Mouse (Mus musculus) embryonic facial prominence, embryonic 12.5 days (tissue): ENCODE measurements at regions not wholly inside any gene's neighbourhood (a gene's known extent, or its start where the extent isn't known, plus 50 kb on each side); places are given as distances from the start of the nearest gene placed in this dataset.

Experiments
- ATAC-seq: fragments of 200-750 bp; cut with Nextera tagmentation; 2 replicates; pipeline ENCODE4 v1.8.0; 2017; ENCODE audit not compliant: insufficient number of reproducible peaks, insufficient read depth, low FRiP score, low TSS enrichment
- H3K27ac ChIP-seq: fragments of 300-500 bp; sonication (generic); 2 replicates; pipeline ENCODE4 v1.5.1; 2016; ENCODE audit warnings: mild to moderate bottlenecking
- H3K27me3 ChIP-seq: fragments of 300-500 bp; sonication (generic); 2 replicates; pipeline ENCODE4 v1.6.1; 2016; ENCODE audit warnings: mild to moderate bottlenecking, moderate library complexity
- H3K36me3 ChIP-seq: fragments of 300-500 bp; sonication (generic); 2 replicates; pipeline ENCODE4 v1.6.1; 2016; ENCODE audit warnings: mild to moderate bottlenecking
- H3K4me1 ChIP-seq: fragments of 300-500 bp; sonication (generic); 2 replicates; pipeline ENCODE4 v1.6.1; 2016
- H3K4me2 ChIP-seq: fragments of 300-500 bp; sonication (generic); replicated peaks from 2 replicates; pipeline ENCODE4 v1.6.1; 2016; ENCODE audit warnings: mild to moderate bottlenecking, moderate library complexity
- H3K4me3 ChIP-seq: fragments of 300-500 bp; sonication (generic); 2 replicates; pipeline ENCODE4 v1.5.1; 2016; ENCODE audit warnings: mild to moderate bottlenecking
- H3K9ac ChIP-seq: fragments of 300-500 bp; sonication (generic); 2 replicates; pipeline ENCODE4 v1.6.1; 2016; ENCODE audit warnings: mild to moderate bottlenecking, moderate library complexity
- H3K9me3 ChIP-seq: fragments of 300-500 bp; sonication (generic); 2 replicates; pipeline ENCODE4 v1.6.1; 2016; ENCODE audit warnings: mild to moderate bottlenecking, moderate library complexity
- WGBS: fragments of 180-500 bp; shearing (Covaris S2); methylation state at CpG from one replicate; pipeline ENCODE4 v1.1.7; 2016; 5-methylcytosine and 5-hydroxymethylcytosine counted together

DNA sequence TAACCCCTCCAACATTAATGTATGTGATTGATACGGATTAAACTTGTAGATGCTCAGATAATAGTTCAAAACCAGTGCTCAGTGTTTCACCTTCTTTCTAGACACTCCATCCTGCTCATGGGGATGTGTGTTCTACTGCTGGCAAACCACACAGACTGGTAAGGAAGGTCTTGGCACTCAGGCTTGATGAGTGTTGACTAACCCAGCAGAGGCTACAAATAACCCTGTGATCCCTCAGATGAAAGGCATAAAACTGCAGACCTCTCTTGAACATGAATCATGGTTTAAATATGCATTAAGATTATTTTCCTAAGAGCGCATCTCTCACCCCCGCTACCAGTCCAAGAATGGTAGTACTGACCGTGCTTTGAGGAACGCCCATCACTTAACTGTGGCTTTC, 83.9 kb upstream of the Cnksr3 start:
- H3K9me3 ChIP-seq: no peaks in the 10 kb centered on the region
- H3K9ac ChIP-seq: no peak overlapping the region
- H3K4me3 ChIP-seq: no peak overlapping the region
- no peak overlapping the region for H3K4me2 ChIP-seq
- no peak for ATAC-seq
- 94% methylated on average over 5 of the region's 5 CpGs for WGBS
- H3K27me3 ChIP-seq: no peaks in the 10 kb centered on the region
- H3K27ac ChIP-seq: no peak overlapping the region
- H3K36me3 ChIP-seq: no peaks in the 10 kb centered on the region
- no peaks in the 10 kb centered on the region for H3K4me1 ChIP-seq

DNA sequence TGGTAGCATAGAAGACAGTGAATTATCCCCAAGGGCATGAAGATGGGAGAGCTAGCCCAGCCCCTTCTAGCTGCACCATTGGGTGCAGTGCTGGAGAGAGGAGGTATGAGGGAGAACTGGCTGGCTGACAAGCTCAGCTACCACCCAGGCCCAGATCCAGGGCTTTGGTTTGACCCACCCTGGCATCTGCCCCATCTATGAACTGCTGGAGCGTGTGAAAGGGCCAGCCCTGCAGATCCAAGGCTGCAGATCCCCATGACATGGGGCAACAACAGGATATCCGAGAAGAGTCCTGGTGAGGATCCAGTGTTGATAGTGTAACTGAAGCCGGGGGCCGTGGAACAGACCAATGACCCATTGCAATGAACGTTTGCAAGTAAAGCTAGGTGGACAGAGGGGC, 81.2 kb upstream of the Cnksr3 start:
- Histone ChIP-seq H3K4me3 (no peak overlapping the region), H3K4me1 (no peaks in the 10 kb centered on the region), H3K27ac (no peak overlapping the region), H3K36me3 (no peaks in the 10 kb centered on the region), H3K4me2 (no peak overlapping the region), H3K9me3 (no peaks in the 10 kb centered on the region), H3K9ac (no peak overlapping the region), H3K27me3 (no peaks in the 10 kb centered on the region)
- ATAC-seq: no peak
- 69% methylated on average over 5 of the region's 5 CpGs for WGBS

- no peaks in the 10 kb centered on the region for H3K36me3 ChIP-seq
- no peaks in the 10 kb centered on the region for H3K27me3 ChIP-seq
- H3K27ac ChIP-seq: no peak overlapping the region
- H3K9me3 ChIP-seq: no peaks in the 10 kb centered on the region
- no peak overlapping the region for H3K4me2 ChIP-seq
- 69% methylated on average over 10 of the region's 10 CpGs for WGBS
- no peak overlapping the region for H3K9ac ChIP-seq
- no peaks in the 10 kb centered on the region for H3K4me1 ChIP-seq
- ATAC-seq: no peak
- H3K4me3 ChIP-seq: no peak overlapping the region
Observed at GRCm38 (mm10) chr10:7289773-7290411, 77.9 kb upstream of the Cnksr3 start.

DNA sequence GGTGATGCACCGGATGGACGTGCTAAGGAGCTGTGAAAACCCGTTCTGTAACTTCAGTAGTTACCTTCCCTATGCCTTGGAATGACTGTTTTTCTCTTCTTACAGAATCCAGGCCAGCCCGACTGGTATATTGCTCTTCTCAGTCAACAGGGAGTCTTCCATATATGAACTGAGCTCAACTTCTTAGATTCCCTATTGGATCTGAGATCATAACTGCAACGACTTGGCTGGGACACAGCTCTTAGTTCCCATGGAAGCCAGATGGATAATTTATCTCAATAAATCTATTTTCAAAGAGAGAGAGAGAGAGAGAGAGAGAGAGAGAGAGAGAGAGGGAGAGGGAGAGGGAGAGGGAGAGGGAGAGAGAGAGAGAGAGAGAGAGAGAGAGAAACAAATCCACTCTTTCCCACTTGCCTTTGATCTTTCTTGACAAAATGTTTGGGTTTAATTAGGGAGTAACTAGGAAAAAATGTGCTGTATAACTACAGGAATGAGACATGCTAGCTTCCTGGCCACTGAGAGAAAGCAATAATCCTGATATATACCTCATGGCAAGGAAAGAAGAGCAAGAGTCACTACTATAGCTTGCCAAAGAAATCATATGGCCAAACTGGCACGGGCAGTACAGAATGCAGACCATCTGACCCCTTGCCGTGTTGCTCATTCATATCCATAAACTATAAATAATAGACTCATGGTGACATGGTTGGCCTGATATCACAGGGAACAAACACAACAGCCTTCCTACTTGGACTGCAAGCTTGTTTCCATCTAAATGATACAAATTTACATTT, 73.3 kb upstream of the Cnksr3 start:
- H3K27ac ChIP-seq: no peak overlapping the region
- 86% methylated on average over 7 of the region's 7 CpGs for WGBS
- no peaks in the 10 kb centered on the region for H3K9me3 ChIP-seq
- no peaks in the 10 kb centered on the region for H3K36me3 ChIP-seq
- no peaks in the 10 kb centered on the region for H3K27me3 ChIP-seq
- ATAC-seq: no peak
- H3K9ac ChIP-seq: no peak overlapping the region
- H3K4me1 ChIP-seq: no peaks in the 10 kb centered on the region
- H3K4me3 ChIP-seq: no peak overlapping the region
- H3K4me2 ChIP-seq: no peak overlapping the region

DNA sequence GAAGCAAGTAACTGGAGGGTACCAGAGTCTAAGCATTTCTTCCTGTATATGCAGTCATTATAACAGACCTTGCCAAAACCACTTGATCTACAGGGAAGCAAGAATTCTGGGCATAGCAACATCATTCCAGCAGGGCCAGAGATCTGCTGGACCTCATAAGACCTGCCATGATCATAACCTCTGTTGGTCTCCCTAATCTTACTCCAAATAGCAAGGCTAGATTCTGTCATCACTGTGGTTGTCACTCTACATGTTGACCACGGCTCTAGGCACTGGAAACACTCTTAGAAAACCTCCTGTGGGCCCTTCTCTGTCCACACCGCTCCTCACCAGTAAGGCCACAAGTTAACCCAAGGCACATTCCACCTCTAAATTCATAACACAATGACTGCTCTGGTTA, 68.4 kb upstream of the Cnksr3 start:
- 87% methylated on average over 2 of the region's 2 CpGs for WGBS
- ATAC-seq: no peak
- Histone ChIP-seq H3K4me1 (no peaks in the 10 kb centered on the region), H3K4me3 (no peak overlapping the region), H3K36me3 (no peaks in the 10 kb centered on the region), H3K9me3 (no peaks in the 10 kb centered on the region), H3K27ac (no peak overlapping the region), H3K4me2 (no peak overlapping the region), H3K9ac (no peak overlapping the region), H3K27me3 (no peaks in the 10 kb centered on the region)

DNA sequence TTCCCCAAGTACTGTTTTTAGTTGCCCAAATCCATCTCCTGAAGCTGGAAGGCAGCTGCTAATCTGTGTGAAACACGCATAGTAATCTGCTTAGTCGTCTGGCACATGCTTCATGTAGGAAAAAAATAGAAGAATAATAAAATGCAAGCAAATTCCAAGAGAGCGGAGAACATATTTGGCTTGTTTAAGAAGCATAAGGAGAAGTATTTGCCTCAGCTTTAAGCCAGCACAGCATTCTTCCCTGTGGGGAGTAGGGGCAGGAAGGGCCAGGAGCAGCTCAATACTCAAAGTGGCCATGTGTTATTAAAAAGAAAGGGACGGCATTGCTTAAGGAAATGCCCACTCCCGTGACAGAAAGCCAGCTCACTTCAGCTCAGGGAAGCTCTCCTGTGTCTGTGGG, 66.8 kb upstream of the Cnksr3 start:
- 43% methylated on average over 5 of the region's 5 CpGs for WGBS
- no peak for ATAC-seq
- H3K4me2 ChIP-seq: no peak overlapping the region

GRCm38 (mm10) chr10:7275357-7275756, 63.3 kb upstream of the Cnksr3 start:
- no peak for ATAC-seq
- Histone ChIP-seq H3K9me3 (no peaks in the 10 kb centered on the region), H3K9ac (no peak overlapping the region), H3K4me2 (no peak overlapping the region), H3K4me1 (no peaks in the 10 kb centered on the region), H3K4me3 (no peak overlapping the region), H3K27me3 (no peaks in the 10 kb centered on the region), H3K27ac (no peak overlapping the region), H3K36me3 (no peaks in the 10 kb centered on the region)
- 80% methylated on average over 6 of the region's 6 CpGs for WGBS

More for the DNA sequence above, 66.8 kb upstream of the Cnksr3 start:
- Histone ChIP-seq H3K4me1 (no peaks in the 10 kb centered on the region), H3K4me3 (no peak overlapping the region), H3K36me3 (no peaks in the 10 kb centered on the region), H3K9me3 (no peaks in the 10 kb centered on the region), H3K27ac (no peak overlapping the region), H3K9ac (no peak overlapping the region), H3K27me3 (no peaks in the 10 kb centered on the region)

DNA sequence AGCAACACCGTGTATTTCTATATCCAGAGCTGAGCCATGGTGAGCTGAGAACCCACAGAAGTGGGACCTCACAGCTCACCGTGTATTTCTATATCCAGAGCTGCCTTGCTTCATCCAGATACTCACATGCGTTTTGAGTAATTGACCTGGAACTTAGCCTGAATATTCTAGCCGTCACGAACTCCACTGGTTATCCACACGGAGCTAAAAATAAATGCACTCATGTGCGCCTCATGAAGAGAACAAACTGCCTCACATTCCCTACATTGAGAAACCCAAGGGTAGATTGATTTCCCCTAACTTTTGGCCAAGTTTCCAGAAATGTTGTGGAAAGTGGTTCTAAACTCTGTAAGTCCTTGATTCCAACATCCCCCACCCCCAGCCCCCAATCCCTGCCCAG, 62.4 kb upstream of the Cnksr3 start:
- H3K4me1 ChIP-seq: no peaks in the 10 kb centered on the region
- ATAC-seq: no peak
- WGBS: 83% methylated on average over 7 of the region's 7 CpGs
- H3K27me3 ChIP-seq: no peaks in the 10 kb centered on the region
- H3K9ac ChIP-seq: no peak overlapping the region
- no peak overlapping the region for H3K27ac ChIP-seq
- H3K9me3 ChIP-seq: no peaks in the 10 kb centered on the region
- H3K36me3 ChIP-seq: no peaks in the 10 kb centered on the region
- H3K4me3 ChIP-seq: no peak overlapping the region
- H3K4me2 ChIP-seq: no peak overlapping the region

GRCm38 (mm10) chr10:7271156-7271555, 59.1 kb upstream of the Cnksr3 start:
- Histone ChIP-seq H3K9me3 (no peaks in the 10 kb centered on the region), H3K4me2 (no peak overlapping the region), H3K27me3 (no peaks in the 10 kb centered on the region), H3K4me3 (no peak overlapping the region), H3K27ac (no peak overlapping the region), H3K4me1 (no peaks in the 10 kb centered on the region), H3K9ac (no peak overlapping the region), H3K36me3 (no peaks in the 10 kb centered on the region)
- ATAC-seq: no peak
- WGBS: 74% methylated on average over 5 of the region's 5 CpGs

DNA sequence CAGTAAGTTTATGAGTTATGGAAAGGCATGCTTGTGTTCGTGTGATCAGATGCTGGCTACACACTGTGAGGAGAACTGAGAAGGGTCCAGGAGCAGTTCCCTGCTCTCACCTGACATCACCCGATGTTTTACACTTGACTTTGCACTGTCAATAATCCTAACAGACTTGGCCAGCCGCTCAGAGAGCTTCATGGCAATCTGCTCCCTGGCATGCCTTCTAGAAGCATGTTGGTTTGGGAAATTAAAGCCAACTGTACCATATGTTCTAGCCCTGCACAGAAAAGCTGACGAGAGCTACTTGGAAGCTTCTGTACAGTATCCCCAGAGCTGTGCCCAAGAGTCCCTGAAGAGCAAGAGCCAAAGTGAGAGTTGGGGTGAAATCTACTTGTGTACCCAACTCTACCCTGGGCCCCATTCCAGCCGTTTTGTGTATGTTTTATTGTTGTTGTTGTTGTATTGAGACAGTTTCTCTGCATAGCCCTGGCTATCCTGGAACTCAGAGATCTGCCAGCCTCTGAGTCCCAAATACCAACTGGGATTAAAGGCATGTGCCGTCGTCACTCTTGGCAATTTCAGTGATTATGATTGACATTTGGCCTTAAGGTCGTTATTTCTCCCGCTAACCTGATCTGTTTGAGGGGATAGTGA, 56.5 kb upstream of the Cnksr3 start:
- Histone ChIP-seq H3K9ac (no peak overlapping the region), H3K4me1 (no peaks in the 10 kb centered on the region; the same call in 1 of the 2 replicates), H3K9me3 (no peaks in the 10 kb centered on the region), H3K4me3 (no peak overlapping the region), H3K27me3 (no peaks in the 10 kb centered on the region), H3K36me3 (no peaks in the 10 kb centered on the region), H3K4me2 (no peak overlapping the region), H3K27ac (no peak overlapping the region)
- WGBS: 51% methylated on average over 9 of the region's 9 CpGs
- ATAC-seq: no peak

DNA sequence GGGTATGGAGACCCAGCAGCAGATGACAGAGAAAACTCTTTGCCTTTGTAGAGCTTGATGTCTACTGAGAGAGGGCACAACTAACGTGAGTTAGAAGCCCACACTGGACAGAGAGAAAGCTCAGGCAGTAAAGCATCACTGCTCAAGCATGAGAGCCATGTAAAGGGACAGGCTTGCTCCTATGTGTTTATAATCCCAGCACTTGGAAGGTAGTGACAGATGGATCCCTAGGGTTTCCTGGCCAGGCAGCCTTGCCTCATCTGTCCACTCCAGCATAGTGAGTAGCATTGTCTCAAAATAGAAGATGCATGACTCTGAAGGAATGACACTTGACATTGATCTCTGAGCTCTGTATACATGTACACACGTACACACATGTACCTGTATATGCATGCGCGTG, 55.9 kb upstream of the Cnksr3 start:
- no peak overlapping the region for H3K9ac ChIP-seq
- H3K4me3 ChIP-seq: no peak overlapping the region
- no peaks in the 10 kb centered on the region for H3K36me3 ChIP-seq
- no peak overlapping the region for H3K27ac ChIP-seq
- WGBS: 89% methylated on average over 4 of the region's 4 CpGs
- ATAC-seq: no peak
- no peak overlapping the region for H3K4me2 ChIP-seq
- H3K4me1 ChIP-seq: no peaks in the 10 kb centered on the region; the same call in 1 of the 2 replicates
- H3K9me3 ChIP-seq: no peaks in the 10 kb centered on the region
- H3K27me3 ChIP-seq: no peaks in the 10 kb centered on the region

- Histone ChIP-seq H3K27me3 (no peaks in the 10 kb centered on the region), H3K4me1 (no peaks in the 10 kb centered on the region; the same call in 1 of the 2 replicates), H3K4me3 (no peak overlapping the region), H3K4me2 (no peak overlapping the region), H3K9ac (no peak overlapping the region), H3K27ac (no peak overlapping the region), H3K9me3 (no peaks in the 10 kb centered on the region), H3K36me3 (no peaks in the 10 kb centered on the region)
- no peak for ATAC-seq
- WGBS: 79% methylated on average over 4 of the region's 4 CpGs
Observed at GRCm38 (mm10) chr10:7267106-7267505, 55.1 kb upstream of the Cnksr3 start.
